Mouse (Mus musculus): ENCODE results near the gene Kcnj4. TPM values are rescaled to one million over a fixed set of nuclear protein-coding genes. Genes with fewer than 3 reads are reported as not detected.

Gene Kcnj4
- 6.1 and 10.7 TPM in 2 replicates for polyA plus RNA-seq (2021; fragmentation: Nextera tagmentation)
- long read RNA-seq, experiment 1, transcript Kcnj4-201 (2 exons, 2,152 nt), result major isoform, 11 of 54 reads
- long read RNA-seq, experiment 1, partial matches to known transcripts, result 0 of 54 reads
- long read RNA-seq, experiment 1, other reads (novel, unspliced or antisense), result 43 of 54 reads
- long read RNA-seq, experiment 2, partial matches to known transcripts, result 0 of 6 reads
- long read RNA-seq, experiment 2, other reads (novel, unspliced or antisense), result 6 of 6 reads

DNA sequence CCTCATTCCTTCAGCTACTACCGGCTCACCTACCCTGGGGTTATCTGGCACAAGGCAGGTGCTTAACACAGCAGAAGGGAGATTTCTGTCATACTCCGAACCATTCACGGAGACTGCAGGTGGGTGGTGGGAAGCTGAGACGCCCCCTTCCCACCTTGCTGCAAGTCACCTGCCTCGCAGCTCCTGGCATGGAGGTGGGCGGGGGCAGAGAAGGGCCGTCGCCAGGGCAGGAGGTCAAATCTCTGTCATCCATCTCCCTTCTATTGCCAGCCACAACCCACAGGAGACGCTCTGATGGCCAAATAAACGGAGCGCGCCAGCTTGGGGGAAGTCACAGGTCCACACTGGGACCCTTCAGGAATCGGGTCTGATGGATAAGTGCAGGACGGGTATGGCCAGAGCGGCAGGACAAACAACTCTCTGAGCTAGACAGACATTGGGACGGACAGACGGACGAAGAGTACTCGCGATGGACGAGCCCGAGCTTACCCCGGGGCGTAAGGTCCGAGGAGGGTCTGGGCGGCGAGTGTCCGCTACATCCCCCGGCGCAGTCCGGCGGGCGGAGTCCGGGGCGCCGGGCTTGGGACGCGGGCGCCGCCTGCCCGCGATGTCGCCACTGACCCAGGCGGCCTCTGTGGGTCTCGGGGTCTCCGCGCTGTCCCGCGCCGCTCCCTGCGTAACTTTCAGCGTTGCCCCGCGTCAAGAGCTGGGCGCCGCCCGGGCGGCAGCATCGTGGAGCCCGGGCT lies at the start of gene Kcnj4:
Kcnj4 (minus strand) TSS at position 535 of the 746 bp plus-strand sequence.

GRCm38 (mm10) chr15:79546410-79547288 lies 41.6 kb upstream of the Kcnj4 start, which contains the start of gene Ddx17:
Ddx17 (minus strand) TSS chr15:79546741.

GRCm38 (mm10) chr15:79516171-79517096 lies 11.4 kb upstream of the Kcnj4 start, which contains the start of gene Kdelr3:
Kdelr3 (plus strand) TSS chr15:79516411.

GRCm38 (mm10) chr15:79455106-79455810 lies 49.8 kb downstream of the Kcnj4 start, which contains the start of gene Csnk1e:
Csnk1e (minus strand) TSS chr15:79455566.

Other genes with a start within 250 kb of the Kcnj4 start
- gene Baiap2l2, start 219.7 kb downstream of the Kcnj4 start, polyA plus RNA-seq (2021; fragmentation: Nextera tagmentation), result 2.3 and 6.7 TPM in 2 replicates
- gene Pla2g6, start 176.9 kb downstream of the Kcnj4 start, polyA plus RNA-seq (2021; fragmentation: Nextera tagmentation), result 9.1 and 12.3 TPM in 2 replicates
- 0.22 and 0.24 TPM in 2 replicates for gene Maff, start 158.6 kb downstream of the Kcnj4 start, polyA plus RNA-seq (2021; fragmentation: Nextera tagmentation)
- 80.6 and 99.2 TPM in 2 replicates for gene Tmem184b, start 101.7 kb downstream of the Kcnj4 start, polyA plus RNA-seq (2021; fragmentation: Nextera tagmentation)
- gene Csnk1e, start 49.7 kb downstream of the Kcnj4 start, polyA plus RNA-seq (2021; fragmentation: Nextera tagmentation), result 31.5 and 64.5 TPM in 2 replicates
- gene Kdelr3, start 11.2 kb upstream of the Kcnj4 start, polyA plus RNA-seq (2021; fragmentation: Nextera tagmentation), result 1.2 and 1.5 TPM in 2 replicates
- 10.6 and 17.0 TPM in 2 replicates for gene Ddx17, start 41.5 kb upstream of the Kcnj4 start, polyA plus RNA-seq (2021; fragmentation: Nextera tagmentation)
- gene Dmc1, start 99.9 kb upstream of the Kcnj4 start, polyA plus RNA-seq (2021; fragmentation: Nextera tagmentation), result 0.06 TPM in 1 of 2 replicates, not detected in the other
- gene Fam227a, start 153.7 kb upstream of the Kcnj4 start, polyA plus RNA-seq (2021; fragmentation: Nextera tagmentation), result 0.44 and 0.55 TPM in 2 replicates
- 75.7 and 77.3 TPM in 2 replicates for gene Cby1, start 154.0 kb upstream of the Kcnj4 start, polyA plus RNA-seq (2021; fragmentation: Nextera tagmentation)
- gene Tomm22, start 165.6 kb upstream of the Kcnj4 start, polyA plus RNA-seq (2021; fragmentation: Nextera tagmentation), result 175 and 186 TPM in 2 replicates
- 6.9 and 13.9 TPM in 2 replicates for gene Josd1, start 182.7 kb upstream of the Kcnj4 start, polyA plus RNA-seq (2021; fragmentation: Nextera tagmentation)
- 10.1 and 14.0 TPM in 2 replicates for gene Gtpbp1, start 185.6 kb upstream of the Kcnj4 start, polyA plus RNA-seq (2021; fragmentation: Nextera tagmentation)
- gene Sun2, start 237.3 kb upstream of the Kcnj4 start, polyA plus RNA-seq (2021; fragmentation: Nextera tagmentation), result 9.8 and 17.3 TPM in 2 replicates

Data from left cerebral cortex, adult 6 months (tissue).